Comparison of ENCODE assay signal across 9 mouse cellular contexts in genomic region chr2:19431186-19431585, GRCm38 (mm10). TPM values are rescaled to one million over a fixed set of nuclear protein-coding genes. Genes with fewer than 3 reads are reported as not detected.
DNase-seq lines count a peak whose midpoint lies in the region; ATAC-seq and TF ChIP-seq lines count a peak whose summit lies in the region.
"Had no signal": no experiment of that assay in that cellular context is flagged by ENCODE, and none has a peak within 500 bp of the region (broad histone marks: within the 10 kb centered on the region; RNA-seq: fewer than 3 reads in every experiment).

No protein-coding gene starts in this region.

- peak overlapping the region; percentile 47 for H3K4me2 ChIP-seq in forebrain, postnatal 0 days (ENCODE audit: low read depth)
- peak overlapping the region; percentile 54 for H3K4me2 ChIP-seq in midbrain, embryonic 12.5 days (replicated peaks)

- peak; percentile 74 for DNase-seq in heart, embryonic 10.5 days (ENCODE audit: low spot score)
- no peak for DNase-seq in heart, adult 9 months (ENCODE audit: low spot score in 2 of 2)
- peak; percentile 62 for DNase-seq in ES-CJ7 (ENCODE audit: low read depth, low spot score)
- DNase-seq in forebrain, postnatal 0 days = no peak
- DNase-seq in layer of hippocampus, postnatal 36 days = no peak
- DNase-seq in urinary bladder, adult 2 months (ENCODE audit: low spot score) = no peak
- DNase-seq in urinary bladder, postnatal 10 days (ENCODE audit: low spot score) = no peak

- peak overlapping the region; percentile 44 for H3K4me3 ChIP-seq in heart, embryonic 10.5 days
- H3K4me3 ChIP-seq in forebrain, postnatal 0 days (ENCODE audit: low read depth, low read length) = peak overlapping the region; percentile 22
- H3K4me3 ChIP-seq in midbrain, embryonic 12.5 days = peak overlapping the region; percentile 30

- no peaks in the 10 kb centered on the region for H3K36me3 ChIP-seq in heart, embryonic 10.5 days
- no peaks in the 10 kb centered on the region for H3K36me3 ChIP-seq in forebrain, postnatal 0 days (ENCODE audit: insufficient read depth)
- no peaks in the 10 kb centered on the region for H3K36me3 ChIP-seq in midbrain, embryonic 12.5 days

- no peak overlapping the region for H3K9ac ChIP-seq in forebrain, postnatal 0 days
- H3K9ac ChIP-seq in midbrain, embryonic 12.5 days (replicated peaks) = no peak overlapping the region

- 1% methylated on average over 18 of the region's 18 CpGs for WGBS in heart, embryonic 10.5 days
- under 1% methylated on average over 18 of the region's 18 CpGs for WGBS in forebrain, postnatal 0 days
- WGBS in midbrain, embryonic 12.5 days = under 1% methylated on average over 18 of the region's 18 CpGs

- no peak overlapping the region for H3K27ac ChIP-seq in heart, embryonic 10.5 days
- no peak overlapping the region for H3K27ac ChIP-seq in forebrain, postnatal 0 days (ENCODE audit: low read depth, low read length)
- no peak overlapping the region for H3K27ac ChIP-seq in midbrain, embryonic 12.5 days (replicated peaks)

- ATAC-seq in forebrain, postnatal 0 days = peak; percentile 69
- peak; percentile 76; the same call in 1 of the 2 replicates for ATAC-seq in midbrain, embryonic 12.5 days (ENCODE audit: low FRiP score, low read depth)

- peaks cover 94% of the 10 kb centered on the region for H3K27me3 ChIP-seq in heart, embryonic 10.5 days (ENCODE audit: insufficient read depth, poor library complexity, severe bottlenecking)
- H3K27me3 ChIP-seq in forebrain, postnatal 0 days (ENCODE audit: insufficient read depth, low read length) = peaks cover 75% of the 10 kb centered on the region
- H3K27me3 ChIP-seq in midbrain, embryonic 12.5 days = peaks cover 91% of the 10 kb centered on the region

- H3K4me1 ChIP-seq in heart, embryonic 10.5 days = peaks cover 19% of the 10 kb centered on the region
- H3K4me1 ChIP-seq in forebrain, postnatal 0 days (ENCODE audit: insufficient read depth) = no peaks in the 10 kb centered on the region; the same call in 1 of the 2 replicates
- H3K4me1 ChIP-seq in midbrain, embryonic 12.5 days = peaks cover 24% of the 10 kb centered on the region; the same call in 1 of the 2 replicates

- no peaks in the 10 kb centered on the region for H3K9me3 ChIP-seq in heart, embryonic 10.5 days
- H3K9me3 ChIP-seq in forebrain, postnatal 0 days (ENCODE audit: low read length) = no peaks in the 10 kb centered on the region
- no peaks in the 10 kb centered on the region for H3K9me3 ChIP-seq in midbrain, embryonic 12.5 days

- peak; percentile 50 for TF ChIP-seq CTCF in forebrain, postnatal 0 days (IDR thresholded peaks at IDR 0.05; ENCODE audit: low read depth)

RNA-seq across cellular contexts. Expression of gene Ptf1a, which starts 14.3 kb away (rescaled TPM):
- polyA plus RNA-seq in heart, embryonic 10.5 days (2016; fragmentation: Nextera tagmentation; extraction: Ambion mirVana) = not detected in 2 replicates
- total RNA-seq in forebrain, postnatal 0 days (2014; rRNA removed) = not detected in 2 replicates
- polyA plus RNA-seq in forebrain, postnatal 0 days (2015; fragmentation: Nextera tagmentation; extraction: Ambion mirVana) = not detected in 2 replicates
- polyA plus RNA-seq in midbrain, embryonic 12.5 days (2016; fragmentation: Nextera tagmentation; extraction: Ambion mirVana) = 0.45 and 1.8 TPM in 2 replicates
- total RNA-seq in layer of hippocampus, postnatal 36 days (2021) = not detected
- not detected in 2 replicates for polyA plus RNA-seq in urinary bladder, adult 2 months (2012; rRNA removed)
- total RNA-seq: neutrophil, adult 5-6 weeks had no signal

RNA-seq across cellular contexts. Expression of gene Msrb2, which starts 59.9 kb away (rescaled TPM):
- 23.9 and 29.6 TPM in 2 replicates for polyA plus RNA-seq in heart, embryonic 10.5 days (2016; fragmentation: Nextera tagmentation; extraction: Ambion mirVana)
- total RNA-seq in forebrain, postnatal 0 days (2014; rRNA removed) = 7.1 and 8.6 TPM in 2 replicates
- 8.7 and 9.0 TPM in 2 replicates for polyA plus RNA-seq in forebrain, postnatal 0 days (2015; fragmentation: Nextera tagmentation; extraction: Ambion mirVana)
- polyA plus RNA-seq in midbrain, embryonic 12.5 days (2016; fragmentation: Nextera tagmentation; extraction: Ambion mirVana) = 6.6 and 10.5 TPM in 2 replicates
- total RNA-seq in layer of hippocampus, postnatal 36 days (2021) = 10 to 100 TPM; 30.0 to 31.4 TPM
- polyA plus RNA-seq in urinary bladder, adult 2 months (2012; rRNA removed) = 26.1 and 31.7 TPM in 2 replicates

Comparison
In these comparisons a context has a peak if more than half of its experiments do, and no peak if none do; other contexts are left out.
1. DNase-seq: peak in heart, embryonic 10.5 days (single experiment) and ES-CJ7 (single experiment); none in heart, adult 9 months (0 of 2), forebrain, postnatal 0 days (single experiment), layer of hippocampus, postnatal 36 days (0 of 2), urinary bladder, adult 2 months (single experiment) and urinary bladder, postnatal 10 days (single experiment).
2. Peak in every context shown above with its lines, with median percentiles within 50 percentile points of each other: H3K4me3 ChIP-seq.